Mouse (Mus musculus) thymus, adult 2 months (tissue): ENCODE data around the gene Gm28305.

Experiments
- CTCF ChIP-seq: fragments of 200-500 bp; IDR thresholded peaks from 2 replicates; pipeline ENCODE4 v1.5.1; 2012; ENCODE audit warnings: mild to moderate bottlenecking, control low read depth, low read length, moderate library complexity, borderline replicate concordance; ENCODE audit not compliant: control insufficient read depth, poor library complexity, insufficient read depth; ENCODE audit errors: extremely low read depth
- POLR2A ChIP-seq: fragments of 200-500 bp; IDR thresholded peaks from 2 replicates; pipeline ENCODE4 v1.6.1; 2012; ENCODE audit warnings: mild to moderate bottlenecking, low read length, control low read depth, moderate library complexity; ENCODE audit not compliant: control insufficient read depth, poor library complexity, insufficient read depth; ENCODE audit errors: extremely low read depth

GRCm38 (mm10) chr9:104078780-104079179 is 38.3 kb downstream of the Gm28305 start:
- TF ChIP-seq CTCF (no peak), POLR2A (no peak)
